Mouse (Mus musculus): Measurements from ENCODE around the gene Pabpn1.

DNA sequence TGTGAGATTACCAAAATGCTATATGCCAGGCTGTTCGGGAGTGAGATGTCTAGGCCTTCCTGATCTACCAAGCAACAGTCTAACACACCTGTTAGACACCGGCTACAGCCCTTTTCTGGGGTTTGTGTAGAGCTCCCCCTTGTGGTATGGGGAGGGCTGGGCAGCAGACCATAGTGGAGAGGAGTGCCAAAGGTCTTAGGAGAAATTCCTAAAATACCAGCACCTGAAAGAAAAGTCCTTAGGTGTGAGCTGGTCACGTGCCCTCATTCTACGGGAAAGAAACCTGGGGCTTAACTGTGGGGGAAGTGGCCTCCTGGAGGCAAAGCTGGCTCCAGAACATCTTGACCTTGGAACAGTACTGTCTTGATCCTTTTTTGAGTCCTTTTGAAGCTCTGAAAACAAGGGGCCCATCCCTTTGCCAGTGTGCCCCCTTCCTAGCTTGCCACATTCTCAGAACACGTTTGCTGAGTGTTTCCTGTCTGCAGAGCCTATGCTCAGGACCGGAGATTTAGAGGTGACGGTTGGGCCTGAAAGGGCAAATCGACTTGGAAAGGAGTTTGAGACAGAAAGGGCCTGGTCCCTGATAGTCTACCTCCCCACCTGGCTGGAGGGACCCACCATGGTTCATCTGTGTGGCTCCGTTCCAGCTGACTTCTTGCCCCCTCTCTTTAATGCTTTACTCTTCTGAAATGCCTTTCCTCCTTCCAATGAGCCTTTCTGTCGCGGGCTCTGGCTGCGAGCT is 47.3 kb downstream of the Pabpn1 start:
- TF ChIP-seq EP300 (IDR thresholded peaks at IDR 0.05; ENCODE audit: low read depth) = no peak
- TF ChIP-seq CTCF (IDR thresholded peaks at IDR 0.05; ENCODE audit: low read depth) = peak; percentile 81
